Mouse (Mus musculus): ENCODE measurements around the gene Olfr503. TPM values are rescaled to one million over a fixed set of nuclear protein-coding genes. Genes with fewer than 3 reads are reported as not detected.
"Not testable (repeated sequence)": the region's sequence is repeated elsewhere in the genome, so short reads cannot be mapped to it uniquely, and the experiment has no call there.

Gene Olfr503
- polyA plus RNA-seq (2015; fragmentation: Nextera tagmentation; extraction: Ambion mirVana), result not detected in 2 replicates

DNA sequence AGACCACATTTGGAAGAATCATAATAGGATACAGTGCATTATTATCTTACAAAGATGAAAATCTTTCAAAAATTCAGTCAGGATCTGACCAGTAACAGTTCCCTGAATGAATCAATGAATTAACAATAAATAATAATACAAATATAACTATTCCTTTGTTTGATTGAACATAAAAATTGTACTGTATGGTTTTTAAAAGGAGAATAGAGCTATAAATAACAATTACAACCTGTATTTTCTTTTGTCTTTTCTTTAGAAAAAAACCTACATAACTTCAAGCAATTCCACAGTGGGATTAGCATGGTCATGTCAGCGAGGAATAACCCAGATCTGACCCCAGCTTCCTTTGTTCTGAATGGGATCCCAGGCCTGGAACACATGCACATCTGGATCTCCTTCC, at the start of gene Olfr503:
TSS of gene Olfr503 (plus strand) at position 301 of the 400 bp plus-strand sequence.
- H3K9ac ChIP-seq (ENCODE audit: low read depth, low read length); H3K9me3 ChIP-seq (ENCODE audit: control insufficient read depth, low read length); ATAC-seq; H3K27ac ChIP-seq (ENCODE audit: low read length); H3K4me2 ChIP-seq (ENCODE audit: low read depth, low read length); H3K36me3 ChIP-seq (ENCODE audit: control insufficient read depth, insufficient read depth, low read length); H3K4me3 ChIP-seq (ENCODE audit: low read length); H3K27me3 ChIP-seq (replicated peaks; ENCODE audit: control insufficient read depth, insufficient read depth, low read length); H3K4me1 ChIP-seq (ENCODE audit: control insufficient read depth, insufficient read depth, low read length): not testable (repeated sequence)
- WGBS, result 39% methylated on average over 1 of the region's 1 CpGs

DNA sequence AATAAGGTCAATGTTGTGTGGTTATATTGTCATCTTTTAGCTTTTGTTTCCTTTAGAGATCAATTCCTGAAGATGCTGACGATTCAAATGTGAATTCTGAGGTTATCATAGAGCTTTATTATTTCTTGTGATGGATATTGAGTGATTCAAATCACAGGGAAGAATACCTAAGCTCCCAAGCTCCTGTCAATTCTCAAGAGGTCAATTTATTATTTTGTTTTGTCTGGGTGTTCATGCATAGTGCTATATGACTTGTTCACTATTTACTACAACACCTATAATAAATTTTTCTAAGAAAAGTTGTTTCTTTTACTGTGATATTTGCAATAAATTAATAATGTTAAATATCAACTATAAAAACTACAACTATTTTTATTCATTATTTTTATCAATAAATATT, 19.4 kb upstream of the Olfr503 start, which contains the start of gene Olfr502:
TSS of gene Olfr502 (minus strand) at position 101 of the 400 bp plus-strand sequence.
- Histone ChIP-seq H3K4me2 (ENCODE audit: low read depth, low read length) (no peak within 1 kb of the TSS), H3K4me3 (ENCODE audit: low read length) (no peak within 1 kb of the TSS), H3K4me1 (ENCODE audit: control insufficient read depth, insufficient read depth, low read length) (no peaks in the 10 kb centered on the region), H3K9me3 (ENCODE audit: control insufficient read depth, low read length) (no peaks in the 10 kb centered on the region), H3K27me3 (replicated peaks; ENCODE audit: control insufficient read depth, insufficient read depth, low read length) (no peaks in the 10 kb centered on the region), H3K9ac (ENCODE audit: low read depth, low read length) (no peak within 1 kb of the TSS), H3K27ac (ENCODE audit: low read length) (no peak within 1 kb of the TSS), H3K36me3 (ENCODE audit: control insufficient read depth, insufficient read depth, low read length) (no peaks in the 10 kb centered on the region)
- WGBS, result 70% methylated on average over 1 of the region's 1 CpGs
- ATAC-seq, result no peak

DNA sequence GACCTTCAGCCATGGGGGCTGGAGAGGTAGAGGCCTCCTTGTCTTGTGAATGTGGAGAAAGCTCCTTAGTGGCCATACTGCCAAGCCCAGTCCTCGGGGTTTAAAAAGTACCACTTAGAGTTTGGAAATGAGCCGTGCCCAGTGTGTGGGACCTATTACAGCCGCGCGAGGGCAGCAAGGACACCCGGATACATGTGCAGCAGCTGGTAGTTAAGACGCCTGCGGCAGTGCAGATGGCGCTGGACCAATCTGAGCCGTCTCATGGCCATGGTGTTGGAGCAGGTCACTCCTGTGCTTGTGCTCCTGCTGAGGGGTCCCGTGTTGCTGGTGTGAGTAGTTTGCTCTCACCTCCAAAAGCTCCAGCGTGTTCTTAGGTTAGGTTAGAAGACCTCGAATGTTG, 1.9 kb upstream of the Olfr503 start:
- Histone ChIP-seq H3K4me2 (ENCODE audit: low read depth, low read length) (no peak overlapping the region), H3K9me3 (ENCODE audit: control insufficient read depth, low read length) (no peaks in the 10 kb centered on the region), H3K36me3 (ENCODE audit: control insufficient read depth, insufficient read depth, low read length) (no peaks in the 10 kb centered on the region), H3K4me1 (ENCODE audit: control insufficient read depth, insufficient read depth, low read length) (no peaks in the 10 kb centered on the region), H3K9ac (ENCODE audit: low read depth, low read length) (no peak overlapping the region), H3K27ac (ENCODE audit: low read length) (no peak overlapping the region), H3K27me3 (replicated peaks; ENCODE audit: control insufficient read depth, insufficient read depth, low read length) (no peaks in the 10 kb centered on the region), H3K4me3 (ENCODE audit: low read length) (no peak overlapping the region)
- 80% methylated on average over 13 of the region's 13 CpGs for WGBS
- ATAC-seq, result no peak

DNA sequence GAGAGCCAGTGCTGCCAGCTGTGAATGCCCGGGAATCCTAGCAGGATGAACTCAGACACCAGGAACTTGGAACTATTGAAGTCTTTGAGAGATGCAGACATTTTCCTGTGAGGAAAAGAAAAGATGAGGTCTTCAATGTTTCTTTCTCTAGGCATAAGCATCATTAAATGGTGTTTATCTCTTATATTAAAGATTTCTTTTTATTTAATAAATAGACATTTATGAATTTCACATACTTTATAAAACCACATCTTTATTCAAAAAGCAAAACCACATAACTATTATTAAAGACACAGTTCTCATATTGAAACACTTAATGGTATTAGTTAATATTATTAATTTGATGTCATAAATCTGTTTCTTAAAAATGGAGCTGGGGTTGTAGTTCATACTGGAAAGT, 21.4 kb downstream of the Olfr503 start, which contains the start of gene Olfr504:
TSS of gene Olfr504 (minus strand) at position 101 of the 400 bp plus-strand sequence.
- Histone ChIP-seq H3K4me1 (ENCODE audit: control insufficient read depth, insufficient read depth, low read length) (no peaks in the 10 kb centered on the region), H3K36me3 (ENCODE audit: control insufficient read depth, insufficient read depth, low read length) (no peaks in the 10 kb centered on the region), H3K27ac (ENCODE audit: low read length) (no peak within 1 kb of the TSS), H3K4me2 (ENCODE audit: low read depth, low read length) (no peak within 1 kb of the TSS), H3K4me3 (ENCODE audit: low read length) (no peak within 1 kb of the TSS), H3K27me3 (replicated peaks; ENCODE audit: control insufficient read depth, insufficient read depth, low read length) (no peaks in the 10 kb centered on the region), H3K9me3 (ENCODE audit: control insufficient read depth, low read length) (no peaks in the 10 kb centered on the region), H3K9ac (ENCODE audit: low read depth, low read length) (no peak within 1 kb of the TSS)
- 82% methylated on average over 1 of the region's 1 CpGs for WGBS
- no peak for ATAC-seq

DNA sequence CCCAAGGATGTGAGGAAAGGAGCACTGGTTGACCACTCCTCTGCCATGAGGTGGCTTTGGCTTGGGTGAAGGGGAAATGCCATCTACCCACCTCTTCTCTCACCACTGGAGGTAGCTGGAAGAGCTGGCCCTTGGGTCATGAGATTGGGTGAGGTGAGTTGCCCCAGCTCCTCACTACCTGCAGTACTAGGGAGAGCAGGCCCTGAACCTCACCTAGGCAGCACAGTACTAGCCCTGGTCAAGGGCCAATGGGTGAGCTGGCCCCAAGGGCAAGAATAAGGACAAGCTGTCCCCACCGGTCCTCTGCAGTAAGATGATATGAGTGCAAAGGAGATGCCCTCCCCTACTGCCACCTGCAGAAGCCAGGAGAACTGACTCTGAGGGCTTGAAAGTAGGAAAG, 45.5 kb downstream of the Olfr503 start:
- Histone ChIP-seq H3K4me1 (ENCODE audit: control insufficient read depth, insufficient read depth, low read length) (no peaks in the 10 kb centered on the region), H3K4me3 (ENCODE audit: low read length) (no peak overlapping the region), H3K9ac (ENCODE audit: low read depth, low read length) (no peak overlapping the region), H3K36me3 (ENCODE audit: control insufficient read depth, insufficient read depth, low read length) (no peaks in the 10 kb centered on the region), H3K27me3 (replicated peaks; ENCODE audit: control insufficient read depth, insufficient read depth, low read length) (no peaks in the 10 kb centered on the region), H3K27ac (ENCODE audit: low read length) (no peak overlapping the region), H3K9me3 (ENCODE audit: control insufficient read depth, low read length) (no peaks in the 10 kb centered on the region), H3K4me2 (ENCODE audit: low read depth, low read length) (no peak overlapping the region)
- 100% methylated on average over 1 of the region's 1 CpGs for WGBS
- ATAC-seq, result no peak

Other genes starting within 250 kb of the Olfr503 start
- not detected in 2 replicates for gene Olfr491, start 231.1 kb upstream of the Olfr503 start, polyA plus RNA-seq (2015; fragmentation: Nextera tagmentation; extraction: Ambion mirVana)
- gene Olfr492, start 220.9 kb upstream of the Olfr503 start, polyA plus RNA-seq (2015; fragmentation: Nextera tagmentation; extraction: Ambion mirVana), result not detected in 2 replicates
- gene Olfr493, start 197.5 kb upstream of the Olfr503 start, polyA plus RNA-seq (2015; fragmentation: Nextera tagmentation; extraction: Ambion mirVana), result not detected in 2 replicates
- not detected in 2 replicates for gene Olfr494, start 179.2 kb upstream of the Olfr503 start, polyA plus RNA-seq (2015; fragmentation: Nextera tagmentation; extraction: Ambion mirVana)
- gene Olfr495, start 151.4 kb upstream of the Olfr503 start, polyA plus RNA-seq (2015; fragmentation: Nextera tagmentation; extraction: Ambion mirVana), result not detected in 2 replicates
- not detected in 2 replicates for gene Olfr497, start 124.1 kb upstream of the Olfr503 start, polyA plus RNA-seq (2015; fragmentation: Nextera tagmentation; extraction: Ambion mirVana)
- gene Olfr498, start 79.2 kb upstream of the Olfr503 start, polyA plus RNA-seq (2015; fragmentation: Nextera tagmentation; extraction: Ambion mirVana), result not detected in 2 replicates
- gene Olfr502, start 19.5 kb upstream of the Olfr503 start, polyA plus RNA-seq (2015; fragmentation: Nextera tagmentation; extraction: Ambion mirVana), result not detected in 2 replicates
- not detected in 2 replicates for gene Olfr504, start 21.3 kb downstream of the Olfr503 start, polyA plus RNA-seq (2015; fragmentation: Nextera tagmentation; extraction: Ambion mirVana)
- gene Olfr506, start 66.3 kb downstream of the Olfr503 start, polyA plus RNA-seq (2015; fragmentation: Nextera tagmentation; extraction: Ambion mirVana), result not detected in 2 replicates
- not detected in 2 replicates for gene Olfr507, start 77.3 kb downstream of the Olfr503 start, polyA plus RNA-seq (2015; fragmentation: Nextera tagmentation; extraction: Ambion mirVana)
- gene Olfr508, start 85.5 kb downstream of the Olfr503 start, polyA plus RNA-seq (2015; fragmentation: Nextera tagmentation; extraction: Ambion mirVana), result not detected in 2 replicates
- not detected in 2 replicates for gene Olfr509, start 107.4 kb downstream of the Olfr503 start, polyA plus RNA-seq (2015; fragmentation: Nextera tagmentation; extraction: Ambion mirVana)
- gene Olfr510, start 121.9 kb downstream of the Olfr503 start, polyA plus RNA-seq (2015; fragmentation: Nextera tagmentation; extraction: Ambion mirVana), result not detected in 2 replicates
- gene Olfr512, start 168.8 kb downstream of the Olfr503 start, polyA plus RNA-seq (2015; fragmentation: Nextera tagmentation; extraction: Ambion mirVana), result not detected in 2 replicates
- gene Olfr513, start 206.4 kb downstream of the Olfr503 start, polyA plus RNA-seq (2015; fragmentation: Nextera tagmentation; extraction: Ambion mirVana), result not detected in 2 replicates